Mouse (Mus musculus) forebrain, embryonic 13.5 days (tissue): ENCODE results near the gene Rxfp2. TPM values are rescaled to one million over a fixed set of nuclear protein-coding genes. Genes with fewer than 3 reads are reported as not detected.

Experiments
- ATAC-seq: fragments of 200-750 bp; cut with Nextera tagmentation; 2 replicates; pipeline ENCODE4 v1.8.0; 2017
- H3K27ac ChIP-seq: fragments of 300-500 bp; sonication (generic); 2 replicates; pipeline ENCODE4 v1.5.1; 2015; ENCODE audit warnings: inconsistent platforms, mild to moderate bottlenecking, moderate library complexity
- H3K27me3 ChIP-seq: fragments of 300-500 bp; sonication (generic); 2 replicates; pipeline ENCODE4 v1.6.1; 2015; ENCODE audit warnings: mild to moderate bottlenecking, inconsistent platforms
- H3K36me3 ChIP-seq: fragments of 300-500 bp; sonication (generic); 2 replicates; pipeline ENCODE4 v1.6.1; 2015; ENCODE audit warnings: mild to moderate bottlenecking, inconsistent platforms; ENCODE audit not compliant: poor library complexity, severe bottlenecking
- H3K4me1 ChIP-seq: fragments of 300-500 bp; sonication (generic); 2 replicates; pipeline ENCODE4 v1.6.1; 2015; ENCODE audit warnings: inconsistent platforms
- H3K4me2 ChIP-seq: fragments of 300-500 bp; sonication (generic); 2 replicates; pipeline ENCODE4 v1.6.1; 2015; ENCODE audit warnings: inconsistent platforms, mild to moderate bottlenecking, moderate library complexity
- H3K4me3 ChIP-seq: fragments of 300-500 bp; sonication (generic); 2 replicates; pipeline ENCODE4 v1.5.1; 2015; ENCODE audit warnings: mild to moderate bottlenecking, inconsistent platforms
- H3K9ac ChIP-seq: fragments of 300-500 bp; sonication (generic); 2 replicates; pipeline ENCODE4 v1.6.1; 2015; ENCODE audit warnings: mild to moderate bottlenecking, inconsistent platforms
- H3K9me3 ChIP-seq: fragments of 300-500 bp; sonication (generic); replicated peaks from 2 replicates; pipeline ENCODE4 v1.6.1; 2016; ENCODE audit warnings: inconsistent platforms
- WGBS: fragments of 180-500 bp; shearing (Covaris S2); methylation state at CpG from one replicate; pipeline ENCODE4 v1.1.7; 2015; 5-methylcytosine and 5-hydroxymethylcytosine counted together
- polyA plus RNA-seq: library from polyadenylated mRNA; unstranded; fragments of >200 nt; fragmentation: Nextera tagmentation; extraction: Ambion mirVana; gene quantifications from 2 replicates; pipeline ENCODE4 v1.2.1, GENCODE M21; 2015

The Rxfp2 gene
- polyA plus RNA-seq, 1 experiment from 2014 or later, result 0.36 TPM

DNA sequence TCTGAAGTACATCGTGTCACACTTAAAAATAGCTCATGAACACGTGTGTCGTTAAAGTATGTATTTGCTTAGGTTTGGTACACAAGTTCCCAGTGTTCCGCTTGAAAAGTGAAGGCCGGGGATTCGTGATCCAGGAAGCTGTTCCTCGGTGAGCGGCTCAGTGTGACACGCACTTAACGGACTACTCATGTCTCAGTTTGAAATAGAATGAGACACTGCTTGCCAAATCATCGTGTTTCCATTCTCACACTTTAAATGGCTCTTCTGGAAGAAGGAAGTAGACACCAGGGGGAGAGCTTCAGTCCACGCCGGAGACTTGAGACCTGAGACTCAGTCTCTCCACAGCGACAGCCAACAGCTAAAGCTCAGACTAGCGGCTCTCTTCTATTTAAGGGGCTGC, 28.0 kb downstream of the Rxfp2 start:
- Histone ChIP-seq H3K27me3 (no peaks in the 10 kb centered on the region), H3K27ac (no peak overlapping the region), H3K4me1 (no peaks in the 10 kb centered on the region), H3K4me3 (no peak overlapping the region), H3K9me3 (peaks cover 12% of the 10 kb centered on the region; the same call in 1 of the 2 replicates), H3K9ac (no peak overlapping the region), H3K36me3 (no peaks in the 10 kb centered on the region), H3K4me2 (no peak overlapping the region)
- ATAC-seq, result no peak
- WGBS, result 87% methylated on average over 15 of the region's 15 CpGs

DNA sequence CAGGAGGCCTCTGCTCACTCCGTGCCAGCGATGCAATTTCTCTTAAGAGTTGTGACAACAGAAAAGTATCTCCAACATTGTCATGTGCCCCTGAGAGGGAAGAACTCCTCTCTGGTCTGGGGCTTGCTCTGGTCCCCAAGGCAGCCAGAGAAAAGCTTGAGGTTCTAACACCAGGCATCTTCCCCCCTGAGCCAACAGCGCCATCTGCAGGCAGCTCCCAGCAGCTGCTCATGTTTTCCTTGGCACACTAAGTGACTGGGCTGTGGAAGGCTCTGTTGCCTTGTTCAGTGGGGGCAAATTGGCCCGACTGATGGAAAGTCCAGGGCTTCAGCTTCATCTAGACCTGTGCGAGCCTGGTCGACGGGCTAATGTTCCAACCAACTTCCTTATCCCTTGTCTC, 31.5 kb downstream of the Rxfp2 start:
- Histone ChIP-seq H3K9ac (no peak overlapping the region), H3K4me2 (no peak overlapping the region), H3K4me1 (no peaks in the 10 kb centered on the region), H3K36me3 (no peaks in the 10 kb centered on the region), H3K4me3 (no peak overlapping the region), H3K9me3 (no peaks in the 10 kb centered on the region), H3K27me3 (no peaks in the 10 kb centered on the region), H3K27ac (no peak overlapping the region)
- ATAC-seq, result no peak
- WGBS, result 54% methylated on average over 7 of the region's 7 CpGs

DNA sequence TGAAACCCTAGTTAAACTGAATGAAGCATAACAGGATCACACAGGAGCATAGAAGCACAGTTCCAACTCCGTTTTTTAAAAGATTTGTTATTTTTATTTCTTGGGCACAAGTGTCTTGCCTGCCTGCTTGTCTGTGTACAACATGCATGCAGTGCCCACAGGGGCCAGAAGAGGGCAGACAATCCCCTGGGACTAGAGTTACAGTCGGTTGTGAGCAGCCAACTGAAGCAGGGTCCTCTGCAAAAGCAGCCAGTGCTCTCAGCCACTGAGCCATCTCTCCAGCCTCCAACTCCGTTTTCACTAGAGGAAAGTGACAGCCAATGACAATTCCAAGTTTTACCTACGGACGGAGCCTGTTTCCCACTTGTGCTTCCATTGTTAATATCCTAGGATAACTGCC, 33.4 kb downstream of the Rxfp2 start:
- Histone ChIP-seq H3K9me3 (no peaks in the 10 kb centered on the region), H3K4me3 (no peak overlapping the region), H3K27ac (no peak overlapping the region), H3K36me3 (no peaks in the 10 kb centered on the region), H3K4me2 (no peak overlapping the region), H3K4me1 (no peaks in the 10 kb centered on the region), H3K9ac (no peak overlapping the region), H3K27me3 (no peaks in the 10 kb centered on the region)
- no peak for ATAC-seq
- WGBS, result 57% methylated on average over 5 of the region's 5 CpGs

DNA sequence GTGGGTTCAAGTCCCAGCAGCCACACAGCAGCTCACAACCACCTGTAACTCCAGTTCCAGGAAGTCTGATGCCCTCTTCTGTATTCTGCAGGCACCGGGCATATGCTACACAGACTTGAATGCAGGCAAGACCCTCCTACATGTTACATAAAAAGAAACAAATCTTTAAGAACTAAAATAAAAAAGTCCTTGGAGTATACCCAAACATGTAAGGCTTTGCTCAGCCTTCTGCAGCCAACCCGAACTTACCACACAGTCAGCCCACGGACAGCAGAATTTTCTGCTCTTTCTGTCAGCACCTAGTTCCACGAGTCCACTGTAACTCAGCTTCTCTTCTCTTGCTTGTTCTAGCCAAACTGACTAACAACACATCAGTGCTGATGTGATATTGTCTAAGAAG, 34.8 kb downstream of the Rxfp2 start:
- no peak overlapping the region for H3K27ac ChIP-seq

DNA sequence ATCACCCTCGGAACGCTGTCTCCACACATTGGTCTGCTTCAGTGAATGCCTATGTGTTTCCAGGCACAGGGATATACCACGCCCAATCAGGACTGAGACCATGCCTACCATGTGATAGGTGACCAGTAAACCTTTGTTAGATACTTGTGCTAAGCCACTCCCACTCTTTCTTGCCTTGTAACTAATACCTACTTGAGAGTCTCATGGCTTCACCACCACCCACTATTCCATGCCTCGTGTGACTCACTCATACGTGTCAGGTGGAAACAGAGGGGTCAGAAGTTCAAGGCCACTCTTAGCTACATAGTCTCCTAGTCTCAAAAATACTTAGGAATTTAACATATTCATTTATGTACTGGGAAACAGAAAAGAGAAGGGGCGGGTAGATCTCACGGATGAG, 35.5 kb downstream of the Rxfp2 start:
- ATAC-seq, result no peak
- no peak overlapping the region for H3K9ac ChIP-seq
- no peak overlapping the region for H3K4me2 ChIP-seq
- H3K36me3 ChIP-seq, result no peaks in the 10 kb centered on the region
- no peaks in the 10 kb centered on the region for H3K4me1 ChIP-seq
- H3K27ac ChIP-seq, result no peak overlapping the region
- no peaks in the 10 kb centered on the region for H3K9me3 ChIP-seq
- WGBS, result 87% methylated on average over 7 of the region's 7 CpGs
- no peak overlapping the region for H3K4me3 ChIP-seq
- H3K27me3 ChIP-seq, result no peaks in the 10 kb centered on the region

More for the DNA sequence above, 34.8 kb downstream of the Rxfp2 start:
- WGBS, result 93% methylated on average over 4 of the region's 4 CpGs
- no peak overlapping the region for H3K9ac ChIP-seq
- H3K4me1 ChIP-seq, result no peaks in the 10 kb centered on the region
- no peak overlapping the region for H3K4me3 ChIP-seq
- no peaks in the 10 kb centered on the region for H3K36me3 ChIP-seq
- no peaks in the 10 kb centered on the region for H3K9me3 ChIP-seq
- H3K27me3 ChIP-seq, result no peaks in the 10 kb centered on the region
- ATAC-seq, result no peak
- no peak overlapping the region for H3K4me2 ChIP-seq

DNA sequence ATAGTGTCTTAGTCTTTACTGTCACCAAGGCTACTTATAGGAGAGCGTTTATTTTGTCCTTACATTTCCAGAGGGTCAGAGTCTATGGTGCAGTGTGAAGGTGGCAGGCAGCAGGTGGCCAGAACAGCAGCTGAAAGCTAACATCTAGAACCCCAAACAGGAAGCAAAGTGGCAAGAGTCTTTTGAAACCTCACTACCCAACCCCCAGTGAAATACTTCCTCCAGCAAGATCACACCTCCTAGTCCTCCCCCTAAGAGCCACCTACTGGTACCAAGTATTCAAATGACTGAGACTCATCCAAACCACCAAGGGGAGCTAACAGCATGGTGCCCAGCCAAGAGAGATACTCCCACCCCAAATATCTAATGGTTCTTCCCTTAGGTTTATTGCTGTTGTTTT, 36.8 kb downstream of the Rxfp2 start:
- Histone ChIP-seq H3K9ac (no peak overlapping the region), H3K27ac (no peak overlapping the region), H3K27me3 (no peaks in the 10 kb centered on the region), H3K4me3 (no peak overlapping the region), H3K4me1 (no peaks in the 10 kb centered on the region), H3K36me3 (no peaks in the 10 kb centered on the region), H3K9me3 (no peaks in the 10 kb centered on the region), H3K4me2 (no peak overlapping the region)
- 95% methylated on average over 1 of the region's 1 CpGs for WGBS
- no peak for ATAC-seq

DNA sequence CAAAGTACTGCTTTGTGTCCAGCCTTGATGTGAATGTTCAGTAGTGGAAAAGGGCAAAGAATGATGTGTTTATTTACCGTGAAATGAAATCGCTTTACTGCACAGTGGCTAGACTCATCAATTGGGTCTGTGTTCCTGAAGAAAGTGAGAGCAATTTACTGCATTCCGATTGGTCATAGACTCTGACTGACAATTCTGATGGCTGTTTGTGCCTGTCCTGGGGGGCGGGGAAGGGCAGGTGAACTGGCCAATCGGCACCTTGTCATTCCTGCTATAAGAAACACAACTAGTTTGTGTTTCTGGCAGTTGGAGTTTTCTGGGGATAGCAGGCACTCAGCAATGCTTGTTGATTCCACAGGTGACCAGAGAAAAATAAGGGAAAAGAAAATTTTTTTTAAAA, 37.6 kb downstream of the Rxfp2 start:
- H3K9me3 ChIP-seq, result no peaks in the 10 kb centered on the region
- no peak overlapping the region for H3K27ac ChIP-seq
- H3K36me3 ChIP-seq, result no peaks in the 10 kb centered on the region
- no peak overlapping the region for H3K9ac ChIP-seq
- H3K4me3 ChIP-seq, result no peak overlapping the region
- H3K27me3 ChIP-seq, result no peaks in the 10 kb centered on the region
- H3K4me2 ChIP-seq, result no peak overlapping the region
- no peak for ATAC-seq
- no peaks in the 10 kb centered on the region for H3K4me1 ChIP-seq
- WGBS, result 81% methylated on average over 5 of the region's 5 CpGs

DNA sequence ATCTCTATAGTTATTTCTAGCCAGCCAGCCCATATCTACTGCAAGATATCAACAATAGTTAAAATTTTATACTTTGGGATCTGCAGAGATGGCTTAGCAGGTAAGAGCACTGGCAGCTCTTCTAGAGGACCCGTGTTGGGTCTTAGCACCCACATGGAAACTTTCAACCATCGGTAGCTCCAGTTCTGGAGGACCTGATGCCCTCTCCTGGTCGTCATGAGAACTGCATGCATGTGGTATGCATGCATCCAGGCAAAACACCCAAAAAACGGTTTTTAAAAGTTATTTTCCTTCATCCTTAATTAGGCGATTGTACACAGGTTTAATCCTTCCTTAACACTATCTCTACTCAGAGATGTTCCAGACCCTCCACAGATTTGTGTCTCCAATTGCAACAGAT, 40.4 kb downstream of the Rxfp2 start:
- ATAC-seq, result no peak
- H3K27me3 ChIP-seq, result no peaks in the 10 kb centered on the region
- H3K4me3 ChIP-seq, result no peak overlapping the region
- no peaks in the 10 kb centered on the region for H3K4me1 ChIP-seq
- H3K9me3 ChIP-seq, result no peaks in the 10 kb centered on the region
- H3K36me3 ChIP-seq, result no peaks in the 10 kb centered on the region
- H3K9ac ChIP-seq, result no peak overlapping the region
- no peak overlapping the region for H3K4me2 ChIP-seq
- no peak overlapping the region for H3K27ac ChIP-seq
- 79% methylated on average over 5 of the region's 5 CpGs for WGBS

DNA sequence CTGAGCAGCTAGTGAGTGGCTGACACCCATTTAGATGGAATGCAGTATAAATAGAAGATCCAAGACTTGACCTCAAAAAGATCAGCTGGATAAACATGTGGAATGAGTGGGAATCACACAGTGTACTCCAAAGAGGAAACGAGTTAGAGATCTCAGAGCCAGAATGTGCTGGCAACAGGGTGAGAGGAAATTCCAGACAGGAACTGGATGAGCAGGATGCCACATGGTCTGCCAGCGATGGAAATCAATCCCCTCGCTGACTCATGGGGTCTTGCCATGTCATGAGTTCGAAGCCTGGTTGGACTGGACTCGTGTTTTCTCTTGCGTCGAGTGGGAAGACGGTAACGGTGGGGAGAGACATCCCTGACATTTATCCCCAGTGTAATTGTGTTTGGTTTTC, 41.0 kb downstream of the Rxfp2 start:
- ATAC-seq, result no peak
- Histone ChIP-seq H3K9ac (no peak overlapping the region), H3K4me1 (no peaks in the 10 kb centered on the region), H3K27me3 (no peaks in the 10 kb centered on the region), H3K4me3 (no peak overlapping the region), H3K9me3 (no peaks in the 10 kb centered on the region), H3K4me2 (no peak overlapping the region), H3K27ac (no peak overlapping the region), H3K36me3 (no peaks in the 10 kb centered on the region)
- 95% methylated on average over 9 of the region's 9 CpGs for WGBS

DNA sequence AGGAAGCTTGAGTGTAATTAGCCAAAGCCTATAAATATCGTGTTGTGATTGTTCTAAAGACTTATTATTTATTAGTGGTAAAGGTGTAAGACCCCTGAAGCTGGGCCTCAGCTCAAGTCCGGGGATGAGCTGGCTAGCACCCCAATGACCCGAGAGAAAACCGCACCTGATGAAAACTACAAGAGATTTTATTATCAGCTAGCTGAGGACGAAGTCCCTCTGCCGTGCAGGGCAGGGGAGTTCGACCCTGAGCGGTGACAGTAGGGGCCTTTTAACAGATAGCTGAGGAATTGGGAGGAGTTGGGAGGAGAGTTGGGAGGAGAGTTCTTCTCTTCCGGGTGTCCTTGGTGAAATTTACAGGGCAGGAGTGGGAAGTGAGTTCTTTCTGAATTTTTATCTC, 42.6 kb downstream of the Rxfp2 start:
- H3K27me3 ChIP-seq, result no peaks in the 10 kb centered on the region

DNA sequence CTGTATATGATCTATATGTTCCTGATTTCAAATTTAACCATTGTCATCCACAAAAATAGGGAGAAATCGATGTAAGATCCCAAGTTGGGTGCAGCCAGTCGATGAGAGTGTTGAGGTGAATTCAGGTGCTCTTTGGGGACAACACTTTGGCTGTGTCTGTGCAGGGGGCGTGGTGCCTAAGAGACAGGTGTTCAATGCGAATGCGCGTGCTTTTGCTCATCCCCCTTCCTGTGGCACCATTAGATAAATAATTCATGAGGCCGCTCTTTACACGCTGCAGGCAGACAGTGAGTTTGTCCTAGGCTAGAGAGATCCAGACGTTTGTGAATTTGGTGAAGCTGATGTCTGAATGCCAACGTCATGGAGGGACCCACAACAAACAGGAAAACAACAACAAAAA, 45.8 kb downstream of the Rxfp2 start:
- ATAC-seq, result no peak
- 58% methylated on average over 10 of the region's 10 CpGs for WGBS

More for the DNA sequence above, 42.6 kb downstream of the Rxfp2 start:
- Histone ChIP-seq H3K4me1 (no peaks in the 10 kb centered on the region), H3K4me2 (no peak overlapping the region), H3K27ac (no peak overlapping the region), H3K36me3 (no peaks in the 10 kb centered on the region), H3K9ac (no peak overlapping the region), H3K9me3 (no peaks in the 10 kb centered on the region), H3K4me3 (no peak overlapping the region)
- WGBS, result 90% methylated on average over 9 of the region's 9 CpGs
- ATAC-seq, result no peak

DNA sequence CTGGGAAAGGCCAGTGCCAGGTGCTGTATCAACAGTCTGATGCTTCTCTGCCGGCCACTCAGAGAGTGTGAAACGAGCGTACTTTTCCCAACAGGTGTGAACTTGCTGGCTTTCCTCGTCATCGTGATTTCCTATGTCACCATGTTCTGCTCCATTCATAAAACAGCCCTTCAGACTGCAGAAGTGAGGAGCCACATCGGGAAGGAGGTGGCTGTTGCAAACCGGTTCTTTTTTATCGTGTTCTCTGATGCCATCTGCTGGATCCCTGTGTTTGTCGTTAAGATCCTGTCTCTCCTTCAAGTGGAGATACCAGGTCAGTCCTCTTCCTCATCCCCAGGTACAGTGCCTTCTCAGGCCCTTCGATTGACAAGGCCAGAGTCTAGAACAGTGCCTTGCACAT, 51.6 kb downstream of the Rxfp2 start:
- H3K27ac ChIP-seq, result no peak overlapping the region
- H3K9me3 ChIP-seq, result no peaks in the 10 kb centered on the region
- 24% methylated on average over 10 of the region's 10 CpGs for WGBS
- no peak for ATAC-seq
- no peak overlapping the region; the same call in 1 of the 2 replicates for H3K4me2 ChIP-seq
- H3K27me3 ChIP-seq, result no peaks in the 10 kb centered on the region
- H3K9ac ChIP-seq, result no peak overlapping the region
- H3K4me1 ChIP-seq, result no peaks in the 10 kb centered on the region
- no peak overlapping the region for H3K4me3 ChIP-seq
- H3K36me3 ChIP-seq, result no peaks in the 10 kb centered on the region

More for the DNA sequence above, 45.8 kb downstream of the Rxfp2 start:
- H3K36me3 ChIP-seq, result no peaks in the 10 kb centered on the region
- no peak overlapping the region for H3K9ac ChIP-seq
- H3K4me3 ChIP-seq, result no peak overlapping the region
- no peak overlapping the region for H3K4me2 ChIP-seq
- H3K9me3 ChIP-seq, result no peaks in the 10 kb centered on the region
- no peaks in the 10 kb centered on the region for H3K4me1 ChIP-seq
- no peaks in the 10 kb centered on the region for H3K27me3 ChIP-seq
- no peak overlapping the region for H3K27ac ChIP-seq

DNA sequence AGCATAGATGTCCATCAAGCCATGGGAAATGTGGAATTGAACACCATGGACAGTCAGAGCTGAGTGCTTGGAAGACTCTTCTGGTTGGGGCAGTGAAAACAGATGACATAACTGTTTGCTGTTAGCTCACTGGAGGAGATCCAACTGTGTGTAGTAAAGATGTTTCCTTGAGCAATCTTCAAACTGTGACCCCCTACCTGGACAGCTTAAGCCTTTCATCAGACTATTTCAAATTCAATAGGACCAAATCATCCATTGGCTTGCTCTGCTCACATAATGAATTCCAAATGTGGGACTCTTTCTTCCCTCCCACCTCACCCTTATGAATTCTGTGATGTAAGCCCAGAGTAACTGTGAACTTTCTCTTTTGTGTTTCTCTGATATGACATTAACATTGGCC, 53.3 kb downstream of the Rxfp2 start:
- Histone ChIP-seq H3K27ac (no peak overlapping the region), H3K9me3 (no peaks in the 10 kb centered on the region), H3K9ac (no peak overlapping the region), H3K36me3 (no peaks in the 10 kb centered on the region), H3K4me3 (no peak overlapping the region), H3K27me3 (no peaks in the 10 kb centered on the region), H3K4me1 (no peaks in the 10 kb centered on the region), H3K4me2 (no peak overlapping the region)
- no peak for ATAC-seq
